Mouse (Mus musculus): ENCODE measurements around the gene Serp2.

The Serp2 gene

DNA sequence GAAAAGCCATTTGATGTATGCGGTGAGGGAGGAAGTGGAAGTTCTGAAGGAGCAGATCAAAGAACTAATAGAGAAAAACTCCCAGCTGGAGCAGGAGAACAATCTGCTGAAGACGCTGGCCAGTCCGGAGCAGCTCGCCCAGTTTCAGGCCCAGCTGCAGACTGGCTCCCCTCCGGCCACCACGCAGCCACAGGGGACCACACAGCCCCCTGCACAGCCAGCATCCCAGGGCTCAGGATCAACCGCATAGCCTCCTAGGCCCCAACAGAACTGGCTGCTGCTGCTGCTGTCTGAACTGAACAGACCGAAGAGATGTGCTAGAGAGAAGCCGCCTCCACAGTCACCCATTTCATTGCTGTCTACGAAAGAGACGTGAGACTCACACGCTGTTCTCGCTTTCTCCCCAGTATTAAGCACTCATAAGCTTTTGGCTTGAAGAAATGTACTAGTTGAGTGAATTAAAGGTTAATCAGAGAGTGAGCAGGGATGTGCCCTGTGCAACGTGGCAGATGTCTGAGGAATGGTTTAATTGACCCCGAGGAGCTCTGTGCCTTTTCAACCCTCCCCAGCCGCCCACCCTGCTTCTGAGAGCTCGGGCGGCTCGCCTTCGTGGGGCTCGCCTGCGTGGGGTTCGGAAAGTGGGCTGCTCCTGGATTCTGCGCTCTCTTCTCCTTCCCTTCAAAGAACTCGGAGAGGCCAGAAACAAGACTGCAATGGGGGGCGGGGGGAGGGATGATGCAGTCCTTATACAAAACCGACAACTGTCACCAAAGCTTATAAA lies 50.1 kb downstream of the Serp2 start:
- in situ Hi-C loops (cut with MboI; ENCODE audit: low pct_unique_long_range_greater_than_20kb in 1 of 2, low sequenced_read_pairs in 2 of 2, unreplicated experiment in 1 of 2) = loop anchor here in 1 of 2 experiments (10.0 kb wide), 3 partner anchors 118 to 368 kb away; no protein-coding TSS in a partner anchor

GRCm38 (mm10) chr14:76505439-76506220 lies 51.1 kb downstream of the Serp2 start:
- in situ Hi-C loops (cut with MboI; ENCODE audit: low pct_unique_long_range_greater_than_20kb in 1 of 2, low sequenced_read_pairs in 2 of 2, unreplicated experiment in 1 of 2) = loop anchor here in 1 of 2 experiments (10.0 kb wide), 3 partner anchors 119 to 369 kb away; no protein-coding TSS in a partner anchor

- in situ Hi-C loops (cut with MboI; ENCODE audit: low pct_unique_long_range_greater_than_20kb in 1 of 2, low sequenced_read_pairs in 2 of 2, unreplicated experiment in 1 of 2) = loop anchor here in 1 of 2 experiments (10.0 kb wide), 3 partner anchors 120 to 370 kb away; no protein-coding TSS in a partner anchor
Observed at GRCm38 (mm10) chr14:76505101-76505438, 51.6 kb downstream of the Serp2 start.

DNA sequence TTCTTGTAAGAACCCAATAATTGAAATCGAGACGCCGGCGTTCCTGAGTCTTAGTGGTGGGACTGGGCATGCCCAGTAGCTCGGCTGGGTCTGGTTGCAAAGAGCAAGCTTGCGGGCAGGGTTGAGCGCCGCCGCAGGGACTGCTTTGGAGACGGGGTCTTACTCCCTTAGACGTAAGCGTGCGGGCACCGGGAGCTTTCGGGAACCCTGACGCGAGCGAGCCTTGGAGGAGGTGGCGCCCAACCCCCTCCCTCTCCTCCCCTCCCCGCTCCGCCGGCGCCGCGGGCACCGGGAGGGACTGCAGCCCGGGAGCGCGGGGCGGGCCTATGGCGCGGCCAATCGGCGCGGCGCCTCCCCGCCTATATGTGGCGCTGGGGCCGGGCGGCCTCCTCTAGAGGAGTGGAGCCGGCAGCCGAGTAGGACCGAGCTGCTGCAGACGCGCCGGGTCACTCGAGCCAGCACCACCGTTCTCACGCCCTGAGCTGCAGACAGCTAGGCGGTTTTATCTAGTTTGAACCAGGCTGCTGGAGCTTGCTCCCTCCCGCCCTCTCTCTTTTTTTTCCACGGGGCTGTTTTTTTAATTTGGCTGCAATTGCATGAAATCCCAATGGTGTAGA lies 52.5 kb downstream of the Serp2 start:
- in situ Hi-C loops (cut with MboI; ENCODE audit: low pct_unique_long_range_greater_than_20kb in 1 of 2, low sequenced_read_pairs in 2 of 2, unreplicated experiment in 1 of 2) = loop anchor here in 1 of 2 experiments (10.0 kb wide), 3 partner anchors 121 to 371 kb away; no protein-coding TSS in a partner anchor

GRCm38 (mm10) chr14:76503231-76503851 lies 53.3 kb downstream of the Serp2 start:
- in situ Hi-C loops (cut with MboI; ENCODE audit: low pct_unique_long_range_greater_than_20kb in 1 of 2, low sequenced_read_pairs in 2 of 2, unreplicated experiment in 1 of 2) = loop anchor here in 1 of 2 experiments (10.0 kb wide), 3 partner anchors 121 to 371 kb away; no protein-coding TSS in a partner anchor

DNA sequence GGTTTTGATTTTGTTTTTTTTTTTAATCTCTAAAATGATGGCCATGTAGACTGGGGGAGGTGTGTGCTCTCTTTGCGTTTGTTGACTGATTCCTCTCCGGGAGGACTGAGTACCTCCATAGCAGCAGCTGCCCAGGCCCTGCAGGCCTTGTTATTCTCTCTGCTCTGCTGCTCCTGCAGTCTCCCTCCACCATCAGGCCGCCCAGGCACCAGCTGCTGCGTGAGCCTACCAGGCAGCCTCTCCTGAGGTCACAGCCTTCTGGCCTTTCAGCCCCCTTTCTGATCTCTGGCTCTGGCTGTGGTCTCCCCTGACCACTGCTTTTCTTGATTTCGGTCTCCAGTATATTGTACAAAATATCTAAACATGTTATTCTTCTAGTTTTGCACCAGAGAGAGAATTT lies 56.7 kb downstream of the Serp2 start:
- in situ Hi-C loops (cut with MboI; ENCODE audit: low pct_unique_long_range_greater_than_20kb in 1 of 2, low sequenced_read_pairs in 2 of 2, unreplicated experiment in 1 of 2) = loop anchor here in 1 of 2 experiments (10.0 kb wide), 3 partner anchors 125 to 375 kb away; no protein-coding TSS in a partner anchor

- in situ Hi-C loops (cut with MboI; ENCODE audit: low pct_unique_long_range_greater_than_20kb in 1 of 2, low sequenced_read_pairs in 2 of 2, unreplicated experiment in 1 of 2) = no loop called here
Observed at GRCm38 (mm10) chr14:76499492-76499891, 57.2 kb downstream of the Serp2 start.

DNA sequence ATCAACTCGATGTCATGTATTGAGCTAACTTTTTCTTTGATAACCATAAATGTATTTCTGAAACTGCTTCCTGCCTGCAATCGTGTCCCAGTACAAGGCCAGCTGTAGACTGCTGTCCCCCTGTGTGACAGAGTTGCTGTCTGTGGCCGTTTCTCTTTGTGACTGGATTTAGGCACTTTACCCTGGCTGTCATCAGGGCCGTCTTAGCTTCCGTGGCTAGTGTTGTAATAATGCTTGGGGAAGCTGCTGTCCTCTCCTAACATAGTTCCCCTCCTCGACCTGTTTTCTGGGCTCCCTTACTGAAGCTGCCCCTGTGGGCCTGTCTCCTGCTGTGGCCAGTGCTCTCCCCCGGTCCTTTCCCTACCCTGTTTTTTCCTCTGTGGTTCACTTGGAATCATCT lies 58.5 kb downstream of the Serp2 start:
- in situ Hi-C loops (cut with MboI; ENCODE audit: low pct_unique_long_range_greater_than_20kb in 1 of 2, low sequenced_read_pairs in 2 of 2, unreplicated experiment in 1 of 2) = no loop called here

DNA sequence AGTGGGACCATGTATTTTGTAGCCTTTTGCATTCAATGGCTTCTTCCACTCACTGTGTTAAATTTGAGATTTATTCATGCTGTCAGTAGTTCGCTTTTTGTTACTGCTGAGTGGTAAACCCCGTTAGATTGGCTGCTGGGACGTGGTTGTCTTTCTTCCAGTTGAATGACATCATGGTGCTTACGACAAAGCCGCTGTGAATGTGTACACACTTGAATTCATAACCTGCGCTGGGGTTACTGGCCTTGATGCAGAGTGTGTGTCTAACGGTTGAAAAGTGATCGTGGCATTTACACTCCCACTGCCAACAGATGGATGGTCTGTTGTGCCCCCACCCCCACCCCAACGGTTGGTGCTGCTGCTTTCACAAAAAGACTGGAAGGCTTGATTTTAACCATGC lies 59.5 kb downstream of the Serp2 start:
- in situ Hi-C loops (cut with MboI; ENCODE audit: low pct_unique_long_range_greater_than_20kb in 1 of 2, low sequenced_read_pairs in 2 of 2, unreplicated experiment in 1 of 2) = no loop called here

DNA sequence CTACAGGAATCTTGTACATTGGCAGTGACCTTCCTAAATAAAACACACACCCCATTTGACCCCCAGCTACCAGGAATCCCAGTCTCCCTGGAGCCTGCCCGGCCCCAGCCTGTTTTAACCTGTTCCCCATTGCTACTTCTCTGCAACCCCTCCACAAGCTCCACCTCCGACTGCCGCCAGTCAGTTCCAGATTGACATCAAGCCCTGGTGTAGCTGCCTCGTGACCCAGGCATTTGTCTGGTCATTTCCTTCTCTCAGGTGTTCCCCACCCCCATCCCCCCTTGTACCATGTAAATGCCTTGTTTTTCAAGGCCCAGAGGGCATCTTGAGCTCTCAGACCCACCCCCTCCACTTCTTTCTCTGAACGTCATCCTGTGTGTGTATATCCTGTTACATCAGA lies 61.7 kb downstream of the Serp2 start:
- in situ Hi-C loops (cut with MboI; ENCODE audit: low pct_unique_long_range_greater_than_20kb in 1 of 2, low sequenced_read_pairs in 2 of 2, unreplicated experiment in 1 of 2) = no loop called here

DNA sequence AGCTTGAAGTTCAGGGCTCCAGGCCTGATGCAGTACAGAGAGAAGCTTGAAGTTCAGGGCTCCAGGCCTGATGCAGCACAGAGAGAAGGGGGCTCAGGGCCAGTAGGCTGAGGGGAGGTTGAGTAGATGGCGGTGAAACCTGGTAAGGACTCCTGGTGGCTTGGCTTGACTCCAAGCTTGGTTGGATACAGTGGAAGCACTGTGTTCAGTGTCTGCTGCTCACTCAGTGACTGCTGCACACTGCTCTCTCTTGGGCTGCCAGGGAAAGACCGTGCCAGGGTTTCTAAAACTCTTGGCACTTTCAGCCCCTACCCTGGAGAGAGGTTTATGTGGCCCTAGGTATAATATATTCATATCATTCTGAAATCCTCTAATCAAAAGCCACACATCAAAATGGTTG lies 67.6 kb downstream of the Serp2 start:
- in situ Hi-C loops (cut with MboI; ENCODE audit: low pct_unique_long_range_greater_than_20kb in 1 of 2, low sequenced_read_pairs in 2 of 2, unreplicated experiment in 1 of 2) = loop anchor here (10.0 kb wide), 2 partner anchors 386 to 516 kb away; no protein-coding TSS in a partner anchor

- in situ Hi-C loops (cut with MboI; ENCODE audit: low pct_unique_long_range_greater_than_20kb in 1 of 2, low sequenced_read_pairs in 2 of 2, unreplicated experiment in 1 of 2) = loop anchor here (10.0 kb wide), 2 partner anchors 386 to 516 kb away; no protein-coding TSS in a partner anchor
Observed at GRCm38 (mm10) chr14:76488101-76489044, 68.3 kb downstream of the Serp2 start.

- in situ Hi-C loops (cut with MboI; ENCODE audit: low pct_unique_long_range_greater_than_20kb in 1 of 2, low sequenced_read_pairs in 2 of 2, unreplicated experiment in 1 of 2) = loop anchor here (10.0 kb wide), 2 partner anchors 387 to 517 kb away; no protein-coding TSS in a partner anchor
Observed at GRCm38 (mm10) chr14:76487609-76488008, 69.1 kb downstream of the Serp2 start.

DNA sequence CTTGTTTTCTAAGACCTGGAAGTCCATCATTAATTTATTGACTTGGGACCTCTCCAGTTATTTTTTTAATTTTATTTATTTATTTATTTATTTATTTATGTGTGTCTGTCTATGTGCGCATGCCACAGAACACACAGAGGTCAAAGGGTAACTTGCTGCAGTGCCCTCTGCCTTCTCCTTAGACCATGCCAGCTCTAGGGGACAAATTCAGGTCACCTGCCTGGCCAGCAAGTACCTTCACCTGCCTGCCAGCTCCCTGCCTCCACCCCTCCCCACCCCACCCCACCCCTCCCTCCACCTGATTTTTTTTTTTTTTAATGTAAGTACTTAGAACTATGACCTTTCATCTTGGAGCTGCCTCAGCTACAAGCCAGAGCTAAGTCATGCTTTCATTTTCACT lies 73.0 kb downstream of the Serp2 start:
- in situ Hi-C loops (cut with MboI; ENCODE audit: low pct_unique_long_range_greater_than_20kb in 1 of 2, low sequenced_read_pairs in 2 of 2, unreplicated experiment in 1 of 2) = loop anchor here (10.0 kb wide), 2 partner anchors 391 to 521 kb away; no protein-coding TSS in a partner anchor
